Mouse (Mus musculus) MEL-GATA-1-ER (cell line): ENCODE results near the gene Mta1.
A peak's percentile ranks its signal among the peaks of the same experiment; 100 is the strongest.

Experiments
- DNase-seq: peaks from one replicate; pipeline ENCODE4 v3.0.0-alpha.2; 2012; ENCODE audit warnings: low read depth; ENCODE audit errors: extremely low read depth

Gene Mta1

GRCm38 (mm10) chr12:113097749-113098281, at the start of gene Mta1:
TSS of gene Mta1 (plus strand) at chr12:113098278.
- no peak for DNase-seq

GRCm38 (mm10) chr12:113049836-113050235, 48.2 kb upstream of the Mta1 start:
- DNase-seq, result no peak

GRCm38 (mm10) chr12:113050671-113051070, 47.4 kb upstream of the Mta1 start:
- DNase-seq, result no peak

GRCm38 (mm10) chr12:113051628-113052403, 46.3 kb upstream of the Mta1 start:
- no peak for DNase-seq

GRCm38 (mm10) chr12:113056089-113056488, 42.0 kb upstream of the Mta1 start:
- DNase-seq, result no peak

GRCm38 (mm10) chr12:113060178-113060577, 37.9 kb upstream of the Mta1 start:
- DNase-seq, result no peak

- DNase-seq, result no peak
Observed at GRCm38 (mm10) chr12:113061606-113062005, 36.5 kb upstream of the Mta1 start.

GRCm38 (mm10) chr12:113062201-113062600, 35.9 kb upstream of the Mta1 start:
- DNase-seq, result no peak

GRCm38 (mm10) chr12:113063700-113064099, 34.4 kb upstream of the Mta1 start:
- no peak for DNase-seq

- DNase-seq, result no peak
Observed at GRCm38 (mm10) chr12:113068002-113068401, 30.1 kb upstream of the Mta1 start.

GRCm38 (mm10) chr12:113069389-113069788, 28.7 kb upstream of the Mta1 start:
- DNase-seq, result no peak

GRCm38 (mm10) chr12:113071321-113071720, 26.8 kb upstream of the Mta1 start:
- DNase-seq, result no peak

- no peak for DNase-seq
Observed at GRCm38 (mm10) chr12:113071827-113072226, 26.3 kb upstream of the Mta1 start.

GRCm38 (mm10) chr12:113073420-113074328, 24.4 kb upstream of the Mta1 start:
- no peak for DNase-seq

- peak; percentile 75 for DNase-seq
Observed at GRCm38 (mm10) chr12:113074329-113075062, 23.6 kb upstream of the Mta1 start, which contains the start of gene Tex22. TSS of gene Tex22 (plus strand) at chr12:113074502.

- DNase-seq, result peak; percentile 97
Observed at GRCm38 (mm10) chr12:113075063-113075454, 23.0 kb upstream of the Mta1 start.

- DNase-seq, result no peak
Observed at GRCm38 (mm10) chr12:113075486-113075885, 22.6 kb upstream of the Mta1 start.

GRCm38 (mm10) chr12:113087276-113087675, 10.8 kb upstream of the Mta1 start:
- no peak for DNase-seq

GRCm38 (mm10) chr12:113088026-113088425, 10.1 kb upstream of the Mta1 start:
- DNase-seq, result no peak

- no peak for DNase-seq
Observed at GRCm38 (mm10) chr12:113089107-113089506, 9.0 kb upstream of the Mta1 start.

- DNase-seq, result no peak
Observed at GRCm38 (mm10) chr12:113090053-113090452, 8.0 kb upstream of the Mta1 start.
